Mouse (Mus musculus) spleen, adult 2 months (tissue): Measurements from ENCODE around the gene Kcnk5.

Experiments
- CTCF ChIP-seq: fragments of 200-500 bp; IDR thresholded peaks from 2 replicates; pipeline ENCODE4 v1.5.1; 2011; ENCODE audit warnings: mild to moderate bottlenecking, inconsistent platforms; ENCODE audit not compliant: insufficient read depth, insufficient read length, insufficient replicate concordance; ENCODE audit errors: extremely low read depth
- POLR2A ChIP-seq: fragments of 200-500 bp; IDR thresholded peaks from 2 replicates; pipeline ENCODE4 v1.6.1; 2011; ENCODE audit warnings: low read depth, low read length, inconsistent platforms

DNA sequence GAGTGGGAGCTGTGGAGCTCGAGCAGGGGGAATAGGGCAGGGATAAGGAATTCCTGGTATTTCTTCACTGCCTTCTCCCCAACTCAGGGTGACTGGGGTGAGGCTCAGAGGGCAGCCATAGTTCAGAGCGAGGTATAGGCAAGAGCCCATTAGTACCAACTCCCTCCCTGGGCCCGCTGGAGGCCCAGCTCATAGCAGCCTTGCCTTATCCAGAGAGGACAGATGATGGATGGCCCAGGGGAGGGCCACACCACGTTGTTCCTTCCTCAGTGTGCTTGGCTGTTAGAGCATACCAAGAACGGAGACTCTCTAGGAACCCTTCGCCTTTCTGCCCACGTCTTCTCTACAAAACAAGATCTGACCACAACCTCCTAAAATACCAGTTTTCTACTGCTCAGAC is 27.4 kb downstream of the Kcnk5 start:
- TF ChIP-seq POLR2A, result no peak
- no peak for TF ChIP-seq CTCF
